8 mouse cellular contexts compared by ENCODE assay signal in the genomic region with DNA sequence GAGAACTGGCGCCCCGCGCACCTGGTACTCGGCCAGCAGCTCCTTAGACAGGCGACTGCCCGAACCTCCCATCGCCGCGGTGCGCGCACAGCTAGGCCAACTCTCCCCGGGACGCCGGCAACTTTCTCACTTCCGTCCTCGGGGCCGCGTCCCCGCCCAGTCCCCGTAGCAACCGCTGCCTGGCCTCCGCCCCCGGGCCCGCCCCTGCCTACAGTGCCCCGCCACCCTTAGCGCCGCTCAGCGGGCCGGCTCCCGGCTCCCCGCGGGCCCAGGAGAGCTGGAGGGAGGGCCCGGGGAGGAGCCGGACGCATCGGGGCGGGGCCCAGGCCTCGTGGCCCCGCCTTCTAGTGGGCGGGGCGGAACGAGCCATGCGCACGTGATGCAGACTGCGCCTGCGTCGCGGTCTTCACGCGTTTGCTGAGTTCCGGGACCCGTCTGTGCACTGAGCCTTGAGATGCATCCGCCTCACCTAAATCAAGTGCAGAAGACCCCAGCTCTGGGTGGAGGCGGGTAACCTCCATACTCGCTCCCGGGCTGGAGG. TPM values are rescaled to one million over a fixed set of nuclear protein-coding genes. Genes with fewer than 3 reads are reported as not detected.
DNase-seq lines count a peak whose midpoint lies in the region; ATAC-seq lines count a peak whose summit lies in the region.

Gene Cib1, minus strand, starts transcription at position 325 of the 541 bp plus-strand sequence.
Gene Gdpgp1, plus strand, starts transcription at position 377 of the 541 bp plus-strand sequence.

- DNase-seq in MEL-GATA-1-ER (ENCODE audit: extremely low read depth, low read depth), result peak; percentile 90
- DNase-seq in cerebellum, adult 8-10 months, result peak; percentile 92
- DNase-seq in hindbrain, embryonic 10.5 days (ENCODE audit: low spot score), result peak; percentile 96
- peak; percentile 92 to 96 for DNase-seq in layer of hippocampus, postnatal 10 days (ENCODE audit: low spot score in 2 of 2)
- peak; percentile 97 for DNase-seq in lung, postnatal 10 days
- DNase-seq in ovary, postnatal 36 days (ENCODE audit: low spot score), result peak; percentile 99
- DNase-seq in thymus, postnatal 25 days, result peak; percentile 99

- peak within 1 kb of the TSS; percentile 80 for H3K4me3 ChIP-seq in hindbrain, embryonic 10.5 days

- H3K9me3 ChIP-seq in hindbrain, embryonic 10.5 days, result no peaks in the 10 kb centered on the region

- WGBS in hindbrain, embryonic 10.5 days, result under 1% methylated on average over 56 of the region's 56 CpGs

- peak; percentile 92 for ATAC-seq in frontal cortex, adult (ENCODE audit: low TSS enrichment)

- H3K4me1 ChIP-seq in hindbrain, embryonic 10.5 days (replicated peaks), result peaks cover 47% of the 10 kb centered on the region

- H3K27me3 ChIP-seq in hindbrain, embryonic 10.5 days (ENCODE audit: insufficient read depth, poor library complexity, severe bottlenecking), result peaks cover 10% of the 10 kb centered on the region; the same call in 1 of the 2 replicates

- peaks cover 14% of the 10 kb centered on the region for H3K36me3 ChIP-seq in hindbrain, embryonic 10.5 days

- H3K27ac ChIP-seq in hindbrain, embryonic 10.5 days, result peak within 1 kb of the TSS; percentile 84

RNA-seq across cellular contexts. Expression of gene Cib1, which starts in this region (rescaled TPM):
- 74.8 and 79.6 TPM in 2 replicates for polyA plus RNA-seq in hindbrain, embryonic 10.5 days (2016; fragmentation: Nextera tagmentation; extraction: Ambion mirVana)
- total RNA-seq in layer of hippocampus, postnatal 10 days (2021), result 10 to 100 TPM; 23.4 to 24.3 TPM

RNA-seq across cellular contexts. Expression of gene Gdpgp1, which starts in this region (rescaled TPM):
- polyA plus RNA-seq in hindbrain, embryonic 10.5 days (2016; fragmentation: Nextera tagmentation; extraction: Ambion mirVana), result 6.2 and 6.5 TPM in 2 replicates
- 1 to 10 TPM; 6.4 to 6.7 TPM for total RNA-seq in layer of hippocampus, postnatal 10 days (2021)

Comparison
In these comparisons a context has a peak if more than half of its experiments do, and no peak if none do; other contexts are left out.
1. Peak in every context shown above with its lines: DNase-seq, ATAC-seq, H3K4me3 ChIP-seq and H3K27ac ChIP-seq.